Mouse (Mus musculus) cerebellum, adult 11 months (tissue): ENCODE results near the gene Sel1l2.
"Not testable (repeated sequence)": the region's sequence is repeated elsewhere in the genome, so short reads cannot be mapped to it uniquely, and the experiment has no call there.

Experiments used
- DNase-seq: peaks from one replicate; pipeline ENCODE4 v3.0.0; 2022

Sel1l2 gene

GRCm38 (mm10) chr2:140214519-140215027, 174.9 kb downstream of the Sel1l2 start:
- DNase-seq: no peak

DNA sequence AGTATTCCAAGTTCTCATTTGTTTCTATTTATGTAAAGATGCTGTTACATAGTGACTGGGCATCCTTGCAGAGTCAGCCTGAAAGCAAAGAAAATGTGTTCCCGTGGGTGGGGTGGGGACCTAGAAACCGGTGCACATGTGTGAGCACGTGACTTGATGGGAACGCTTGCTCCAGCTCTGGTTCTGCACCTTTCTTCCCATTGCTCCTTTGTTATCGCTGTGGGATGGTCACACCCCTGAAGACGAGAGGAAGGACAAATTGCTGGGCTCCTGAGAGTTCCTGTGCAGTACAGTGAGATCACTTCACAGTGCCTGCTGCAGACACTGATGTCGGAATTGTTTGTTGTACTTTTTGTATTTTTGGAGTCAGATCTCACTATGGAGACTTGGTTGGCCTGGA, 185.8 kb downstream of the Sel1l2 start:
- no peak for DNase-seq

GRCm38 (mm10) chr2:140202573-140202972, 186.9 kb downstream of the Sel1l2 start:
- DNase-seq: no peak

DNA sequence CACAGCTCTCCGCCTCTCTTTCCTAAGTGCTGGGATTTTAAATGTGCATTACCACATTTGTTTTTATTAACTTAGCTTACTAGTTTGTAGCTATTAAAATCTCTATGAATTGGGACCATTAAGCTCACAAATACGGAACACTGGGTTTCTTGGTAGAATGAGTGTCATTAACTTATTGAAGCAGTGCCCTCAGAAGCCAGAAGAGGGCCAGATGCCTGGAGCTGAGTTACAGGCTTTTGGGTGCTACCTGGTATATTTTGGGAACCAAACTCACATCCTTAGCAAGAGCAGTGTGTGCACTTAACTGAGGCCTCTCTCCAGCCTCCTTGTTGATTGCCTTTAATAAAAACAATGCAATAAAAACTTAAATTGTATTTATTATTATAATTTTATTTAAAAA, 188.8 kb downstream of the Sel1l2 start:
- DNase-seq: no peak

DNA sequence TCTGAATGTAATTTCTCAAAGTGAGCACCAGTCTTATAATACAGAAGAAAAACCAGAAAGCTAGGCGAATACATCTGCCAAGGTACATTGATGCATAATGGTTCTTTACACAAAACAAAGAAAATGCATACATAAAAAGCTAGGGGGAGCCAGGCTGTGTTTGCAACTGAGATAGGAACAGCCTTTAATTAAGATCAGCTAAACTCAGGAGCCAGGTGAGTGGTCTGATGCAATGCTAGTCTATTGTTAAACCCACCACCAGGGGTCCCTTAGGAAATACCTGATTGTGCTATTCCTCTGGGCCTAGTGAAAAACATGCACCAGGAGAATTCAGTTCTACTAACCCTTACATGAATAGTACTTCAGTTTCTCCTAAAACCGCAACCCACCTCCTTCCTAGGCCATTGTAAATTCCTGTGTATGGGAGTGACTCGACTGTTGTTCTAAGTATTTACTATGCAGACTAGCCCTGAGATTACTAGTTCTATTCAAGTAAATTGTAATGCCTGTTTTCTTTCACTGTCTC, 203.8 kb downstream of the Sel1l2 start:
- not testable (repeated sequence) for DNase-seq
